Mouse (Mus musculus) C2C12 (cell line): ENCODE data around the gene Rnf38.

ENCODE experiments used
- CEBPB ChIP-seq: IDR thresholded peaks from one replicate; pipeline ENCODE4 v1.6.1; 2011; ENCODE audit warnings: low read depth, mild to moderate bottlenecking, control low read depth, moderate library complexity
- CTCF ChIP-seq: IDR thresholded peaks from one replicate; pipeline ENCODE4 v1.5.1; 2011; ENCODE audit not compliant: control insufficient read depth, insufficient read depth, insufficient read length
- MAX ChIP-seq: IDR thresholded peaks from one replicate; pipeline ENCODE4 v1.6.1; 2011; ENCODE audit warnings: mild to moderate bottlenecking, control low read depth
- USF1 ChIP-seq: IDR thresholded peaks from one replicate; pipeline ENCODE4 v1.6.1; 2011; ENCODE audit warnings: low read depth, mild to moderate bottlenecking, control low read depth, moderate library complexity

- TF ChIP-seq CTCF (no peak), MAX (no peak), USF1 (no peak), CEBPB (no peak)
These were observed 53.8 kb downstream of the Rnf38 start for GRCm38 (mm10) chr4:44179748-44180147.
